Mouse (Mus musculus) gastrocnemius, postnatal 36 days (tissue): ENCODE results near the gene Cox14. TPM values are rescaled to one million over a fixed set of nuclear protein-coding genes. Genes with fewer than 3 reads are reported as not detected.

Source experiments
- DNase-seq, 2 experiments: peaks; one replicate each; pipeline ENCODE4 v3.0.0; 2022
- intact Hi-C: fragments of 180-260 bp; cut with DNase I; formaldehyde crosslinking; loops from one replicate; pipeline ENCODE4 v1.15.1; 2025
- total RNA-seq, 2 experiments: library from RNA; stranded (reverse); gene quantifications; 2 replicates each; pipeline ENCODE4 v1.2.3; 2021

The Cox14 gene
- total RNA-seq, 2 experiments from 2014 or later, result 151 to 159 TPM

DNA sequence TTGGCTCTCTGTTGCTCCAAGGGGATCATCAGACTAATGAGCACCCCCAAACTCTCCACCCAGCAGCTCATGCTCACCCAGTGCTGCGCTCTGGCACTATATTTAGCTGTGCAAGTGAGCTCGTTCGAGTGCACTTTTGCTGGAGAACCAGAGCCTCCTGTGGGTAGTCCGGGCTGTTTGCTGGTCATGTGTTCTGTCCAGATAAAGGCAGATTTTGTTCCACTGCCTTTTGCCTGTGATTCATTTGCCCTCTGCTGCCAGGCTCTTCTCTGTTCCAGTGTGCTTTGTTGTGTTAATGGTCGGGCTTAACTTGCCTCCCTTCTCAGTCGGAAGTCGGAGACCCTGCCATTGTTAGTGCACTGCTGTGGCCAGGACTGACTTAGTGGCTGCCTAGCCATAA is 20.5 kb upstream of the Cox14 start:
- no peak for DNase-seq
- intact Hi-C loops, result no loop called here

DNA sequence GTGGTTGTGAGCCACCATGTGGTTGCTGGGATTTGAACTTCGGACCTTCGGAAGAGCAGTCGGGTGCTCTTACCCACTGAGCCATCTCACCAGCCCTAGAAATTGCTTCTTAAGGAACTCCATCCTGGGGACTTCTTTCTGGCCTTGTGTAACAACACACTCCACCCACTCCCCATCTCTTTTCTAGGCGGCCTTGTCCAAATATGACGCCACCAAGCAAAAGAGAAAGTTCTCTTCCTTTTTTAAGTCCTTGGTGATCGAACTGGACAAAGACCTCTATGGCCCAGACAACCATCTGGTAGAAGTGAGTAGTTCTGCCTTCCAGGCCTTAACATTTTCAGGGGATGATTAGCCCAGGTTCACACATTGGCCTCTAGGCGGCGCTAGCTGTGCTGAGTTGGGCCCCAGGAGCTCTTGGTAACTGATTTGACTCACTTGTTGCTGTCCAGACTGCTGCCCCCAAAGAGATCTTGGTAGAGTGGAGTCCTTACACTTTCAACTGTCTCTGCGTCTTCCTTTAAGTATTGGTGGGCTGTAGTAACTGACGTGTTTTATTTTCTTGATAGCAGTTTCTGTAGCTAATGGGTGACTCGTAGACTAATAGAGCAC is 19.9 kb upstream of the Cox14 start, which contains the start of gene Gm17349:
Gm17349 (minus strand) TSS at position 51 of the 609 bp plus-strand sequence.
- peak; percentile 45 to 49 for DNase-seq

DNA sequence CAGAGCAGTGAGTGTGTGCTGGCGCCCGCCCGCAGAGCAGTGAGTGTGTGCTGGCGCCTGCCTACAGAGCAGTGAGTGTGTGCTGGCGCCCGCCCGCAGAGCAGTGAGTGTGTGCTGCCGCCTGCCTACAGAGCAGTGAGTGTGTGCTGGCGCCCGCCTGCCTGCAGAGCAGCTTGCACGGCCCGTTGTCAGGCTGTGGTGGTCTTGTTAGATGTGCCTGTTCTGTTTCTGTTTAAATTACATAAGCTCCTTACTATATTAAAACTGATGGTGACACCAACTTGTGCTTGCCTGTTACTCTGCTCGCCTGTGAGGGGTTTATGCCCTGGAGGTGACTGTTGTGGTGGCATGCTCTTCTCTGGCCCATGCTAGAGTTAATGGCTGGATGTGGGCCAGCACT is 17.2 kb upstream of the Cox14 start:
- DNase-seq, result no peak
- intact Hi-C loops, result no loop called here

More for the DNA sequence above, 19.9 kb upstream of the Cox14 start, which contains the start of gene Gm17349:
- intact Hi-C loops, result no loop called here

DNA sequence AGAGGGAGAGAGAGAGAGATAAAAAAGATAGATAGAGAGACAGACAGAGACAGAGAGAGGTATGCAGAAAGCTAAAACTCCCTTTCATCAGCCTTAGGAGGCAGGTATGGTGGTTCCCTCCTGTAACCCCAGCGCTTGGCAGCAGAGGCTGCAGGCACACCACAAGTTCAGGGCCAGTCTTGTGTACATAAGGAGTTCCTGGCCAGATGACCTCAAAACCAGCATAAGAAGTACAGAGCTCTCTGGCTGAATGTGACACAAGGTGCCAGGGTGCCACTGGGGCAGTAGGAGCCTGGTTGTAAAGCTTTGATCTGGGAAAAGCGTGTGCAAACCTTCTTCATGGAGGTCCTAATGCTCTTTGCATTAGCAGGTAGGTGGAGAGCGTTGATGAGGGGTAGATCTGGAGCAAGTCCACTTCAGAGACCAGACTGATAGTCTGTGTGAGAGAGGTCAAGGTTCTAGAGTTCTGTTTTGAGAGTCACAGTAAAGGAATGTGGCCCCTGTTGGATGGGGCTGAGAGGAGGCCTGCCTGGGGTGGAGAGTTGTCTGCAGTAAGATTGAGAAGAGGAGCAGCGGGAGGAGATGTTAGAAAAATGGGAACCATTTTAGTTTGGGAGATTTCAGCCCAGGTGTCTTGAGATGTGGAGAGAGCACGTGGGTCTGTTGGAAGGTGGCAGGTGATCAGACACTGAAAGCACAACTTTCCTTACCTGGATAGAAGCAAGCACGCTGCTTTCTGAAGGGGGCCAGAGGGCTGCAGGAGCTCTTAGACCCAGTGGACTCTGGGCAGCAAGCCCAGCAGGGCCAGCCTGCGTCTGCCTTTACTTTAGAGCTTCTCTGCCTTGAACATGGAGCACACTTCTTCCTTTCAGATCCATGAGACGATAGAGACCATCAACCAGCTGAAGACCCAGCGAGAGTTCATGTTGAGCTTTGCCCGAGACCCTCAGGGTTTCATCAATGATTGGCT is 14.9 kb upstream of the Cox14 start:
- no peak for DNase-seq
- intact Hi-C loops, result no loop called here

DNA sequence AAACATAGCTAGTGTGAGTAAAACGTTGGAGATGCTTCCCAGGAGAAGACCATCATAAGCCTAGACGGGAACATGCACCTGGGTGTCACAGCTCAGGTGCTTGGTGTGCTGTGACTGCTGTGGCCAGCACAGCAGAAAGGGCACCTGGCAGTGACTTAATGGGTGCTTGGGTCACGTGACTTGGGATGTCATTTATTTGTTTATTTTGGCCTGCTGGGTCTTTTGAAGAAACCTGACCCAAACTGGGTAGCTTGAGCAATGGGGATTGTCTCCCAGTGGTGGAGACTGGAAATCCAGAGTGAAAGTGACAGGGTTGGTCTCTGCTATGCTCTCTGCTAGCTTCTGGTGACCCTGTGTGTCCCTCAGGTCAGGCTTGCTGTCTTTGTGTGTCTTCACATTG is 13.9 kb upstream of the Cox14 start:
- intact Hi-C loops, result no loop called here
- no peak for DNase-seq

DNA sequence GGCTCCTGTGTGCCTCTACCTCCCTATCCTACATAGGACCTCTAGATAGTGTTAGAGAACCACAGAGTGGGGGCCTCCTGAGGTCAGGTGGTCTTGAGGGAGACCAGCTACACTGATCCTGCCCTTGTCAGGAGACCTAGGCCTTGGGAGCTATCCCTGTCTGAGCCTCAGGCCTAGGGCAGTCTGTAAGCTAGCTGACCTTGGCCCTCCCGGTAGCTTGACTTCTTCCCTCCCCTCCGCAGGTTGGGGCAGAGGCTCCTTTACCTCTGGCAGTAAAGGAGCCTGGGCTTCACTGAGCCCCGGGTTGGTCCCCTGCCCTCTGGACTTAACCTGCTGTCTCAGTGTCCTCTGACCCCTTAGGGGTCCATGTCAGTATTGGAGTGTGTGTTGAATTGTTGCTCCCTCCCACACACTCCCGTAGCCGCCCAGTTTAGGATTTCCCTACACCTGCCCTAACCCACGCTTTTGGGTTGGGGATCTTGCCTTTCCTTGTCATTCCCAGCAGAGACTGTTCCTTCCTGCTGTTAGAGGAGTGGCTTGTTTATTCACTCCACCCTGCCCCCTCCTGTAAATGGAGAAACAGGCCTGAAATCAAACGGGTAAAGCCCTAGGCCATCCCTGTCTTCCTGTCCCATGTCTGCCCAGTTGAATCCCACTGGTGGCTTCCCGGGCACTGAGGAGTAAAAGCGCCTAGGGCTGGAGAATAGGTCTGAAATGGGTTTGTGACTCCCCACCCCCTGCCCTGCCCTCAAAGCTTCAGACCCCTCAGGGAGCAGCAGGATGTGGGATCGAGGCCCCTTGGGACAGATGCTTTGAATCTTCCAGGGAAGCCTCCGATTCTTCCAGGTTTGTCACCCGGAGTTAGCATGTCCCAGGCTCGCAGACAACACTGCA is 12.5 kb upstream of the Cox14 start:
- no peak for DNase-seq
- intact Hi-C loops, result no loop called here

DNA sequence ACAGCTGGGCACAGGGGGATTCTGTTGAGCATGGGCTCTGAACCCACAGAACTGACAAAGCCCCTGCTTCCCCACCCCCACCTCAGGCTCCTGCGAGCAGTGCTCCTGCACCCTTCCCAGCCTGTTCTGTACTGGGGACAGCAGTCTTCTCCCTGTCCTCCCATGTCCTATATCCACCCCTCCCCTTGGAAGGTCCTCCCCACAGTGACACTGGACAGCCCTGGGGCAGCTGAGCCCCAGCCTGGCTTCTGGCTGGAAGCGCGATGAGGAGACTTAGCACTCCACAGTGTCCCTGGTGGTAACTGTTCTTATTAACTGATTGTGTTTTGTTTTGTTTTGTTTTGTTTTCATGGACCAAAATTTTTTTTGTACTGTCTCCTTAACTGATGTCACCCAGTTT is 11.8 kb upstream of the Cox14 start:
- intact Hi-C loops, result no loop called here
- DNase-seq, result no peak

DNA sequence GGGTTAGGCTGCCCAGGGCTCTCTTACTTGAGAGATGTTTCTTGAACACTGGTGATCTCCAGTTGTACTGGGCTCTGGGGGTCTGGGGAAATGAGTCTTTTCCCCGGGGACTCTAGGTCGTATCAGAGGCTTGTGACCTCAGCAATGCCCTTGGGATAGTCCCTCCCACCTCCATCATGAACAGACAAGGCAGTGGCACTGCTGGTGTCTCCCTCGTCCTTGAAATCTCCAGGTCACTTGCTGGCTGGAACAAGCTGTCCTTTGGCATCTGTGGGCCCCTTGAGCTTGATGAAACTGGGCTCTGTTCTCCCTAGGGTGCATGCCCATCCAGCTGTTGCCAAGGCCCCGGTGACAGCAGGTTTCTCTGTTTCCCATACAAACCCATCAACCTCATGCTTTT is 11.2 kb upstream of the Cox14 start:
- intact Hi-C loops, result no loop called here
- DNase-seq, result no peak

DNA sequence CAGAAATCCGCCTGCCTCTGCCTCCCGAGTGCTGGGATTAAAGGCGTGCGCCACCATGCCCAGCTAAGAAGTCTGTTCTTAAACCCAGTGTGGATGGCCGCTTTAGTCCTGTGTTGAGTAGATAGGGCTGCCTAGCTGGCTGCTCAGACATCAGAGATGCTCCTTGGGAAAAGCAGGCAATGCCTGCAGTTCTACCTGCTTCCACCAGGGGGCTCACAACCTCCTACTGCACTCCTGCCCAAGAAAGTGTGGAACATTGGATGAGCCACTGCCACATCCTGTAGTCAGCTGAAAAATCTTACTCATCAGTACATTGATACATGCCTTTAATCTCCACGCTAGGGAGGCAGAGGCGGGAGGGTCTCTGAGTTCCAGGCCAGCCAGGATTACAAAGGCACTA is 10.6 kb upstream of the Cox14 start:
- intact Hi-C loops, result loop anchor here (1.0 to 5.0 kb wide), 2 partner anchors 63 to 187 kb away; no protein-coding TSS in a partner anchor
- peak; percentile 70 to 74 for DNase-seq

DNA sequence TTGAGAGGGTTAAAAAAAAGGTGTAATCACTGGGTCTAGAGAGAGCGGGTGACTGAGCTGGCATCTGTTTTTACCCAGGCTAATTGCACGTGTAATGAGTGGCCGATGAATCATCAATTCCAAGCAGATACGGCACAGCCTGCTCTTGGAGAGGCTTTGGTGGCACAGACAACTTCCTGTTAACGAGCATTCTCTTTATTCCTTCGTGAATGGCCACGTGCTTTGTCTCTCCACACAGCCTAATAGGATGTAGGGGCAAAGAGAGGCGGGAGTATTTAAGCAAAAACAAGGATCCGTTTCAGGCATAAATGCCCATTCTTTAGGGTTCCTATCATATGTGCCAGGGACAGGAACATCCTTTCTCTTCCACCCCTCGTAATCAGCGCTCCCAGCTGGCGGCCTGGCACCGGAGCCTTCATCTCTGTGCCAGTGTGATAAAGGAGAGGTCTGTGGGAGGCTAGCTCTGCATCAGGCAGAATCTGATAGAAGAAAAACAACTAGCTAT is 10.0 kb upstream of the Cox14 start:
- no peak for DNase-seq
- intact Hi-C loops, result loop anchor here (1.0 to 5.0 kb wide), 2 partner anchors 63 to 187 kb away; no protein-coding TSS in a partner anchor

DNA sequence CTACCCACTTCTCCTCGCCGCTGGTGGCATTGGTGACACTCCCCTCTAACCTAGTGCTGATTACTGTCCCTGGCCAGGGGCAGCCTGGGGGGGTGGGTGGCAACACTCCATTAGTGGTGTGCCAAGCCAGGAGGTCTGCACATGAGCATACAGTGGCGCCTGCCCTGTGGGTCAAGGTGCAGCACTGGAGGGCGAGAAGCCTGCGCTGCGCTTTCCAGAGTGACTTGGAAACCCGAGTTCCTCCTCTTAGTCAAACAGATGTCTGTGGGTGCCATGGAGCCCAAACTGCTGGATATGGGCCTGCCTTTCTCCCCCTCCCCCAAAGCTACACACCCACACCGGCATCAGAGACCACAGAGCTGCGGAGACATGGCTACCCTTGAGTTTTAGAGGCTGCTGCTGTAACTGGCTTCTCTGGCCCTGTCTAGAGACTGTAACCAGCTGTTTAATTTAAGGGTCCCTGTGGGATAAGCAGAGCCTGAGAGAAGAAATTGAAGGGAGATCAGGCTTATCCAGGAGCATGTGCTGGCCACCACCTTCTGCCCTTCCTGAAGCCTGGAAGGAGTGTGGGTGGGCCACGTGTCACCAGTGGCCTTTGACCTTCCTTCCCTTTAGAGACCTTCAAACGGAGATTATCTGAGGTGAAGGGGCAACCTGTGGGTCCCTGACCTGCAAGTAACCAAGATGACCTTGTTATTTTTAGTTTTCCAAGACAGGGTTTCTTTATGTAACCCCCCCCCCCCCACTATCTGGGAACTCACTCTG is 9.3 kb upstream of the Cox14 start:
- intact Hi-C loops, result loop anchor here (1.0 to 5.0 kb wide), 2 partner anchors 62 to 186 kb away; no protein-coding TSS in a partner anchor
- no peak for DNase-seq

DNA sequence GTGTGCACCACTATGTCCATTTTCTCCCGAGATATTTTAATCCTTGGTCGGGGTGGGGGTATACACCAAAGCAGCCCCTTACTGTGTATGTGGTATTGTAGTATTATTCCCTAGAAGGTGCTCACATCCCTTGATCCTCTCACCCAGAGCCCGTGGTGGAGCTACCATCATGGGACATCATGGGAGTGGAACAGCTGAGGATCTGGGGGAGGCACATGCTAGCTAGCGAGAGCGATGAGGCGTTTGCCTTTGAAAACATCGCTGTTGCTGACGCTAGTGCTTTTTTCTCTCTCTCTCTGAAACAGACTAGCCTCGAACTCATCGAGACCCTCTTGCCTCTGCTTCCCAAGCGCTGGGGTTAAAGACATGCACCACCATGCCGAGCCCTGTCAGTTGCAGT is 8.6 kb upstream of the Cox14 start:
- no peak for DNase-seq
- intact Hi-C loops, result loop anchor here (5.0 kb wide), 1 partner anchor 185 kb away; no protein-coding TSS in a partner anchor

DNA sequence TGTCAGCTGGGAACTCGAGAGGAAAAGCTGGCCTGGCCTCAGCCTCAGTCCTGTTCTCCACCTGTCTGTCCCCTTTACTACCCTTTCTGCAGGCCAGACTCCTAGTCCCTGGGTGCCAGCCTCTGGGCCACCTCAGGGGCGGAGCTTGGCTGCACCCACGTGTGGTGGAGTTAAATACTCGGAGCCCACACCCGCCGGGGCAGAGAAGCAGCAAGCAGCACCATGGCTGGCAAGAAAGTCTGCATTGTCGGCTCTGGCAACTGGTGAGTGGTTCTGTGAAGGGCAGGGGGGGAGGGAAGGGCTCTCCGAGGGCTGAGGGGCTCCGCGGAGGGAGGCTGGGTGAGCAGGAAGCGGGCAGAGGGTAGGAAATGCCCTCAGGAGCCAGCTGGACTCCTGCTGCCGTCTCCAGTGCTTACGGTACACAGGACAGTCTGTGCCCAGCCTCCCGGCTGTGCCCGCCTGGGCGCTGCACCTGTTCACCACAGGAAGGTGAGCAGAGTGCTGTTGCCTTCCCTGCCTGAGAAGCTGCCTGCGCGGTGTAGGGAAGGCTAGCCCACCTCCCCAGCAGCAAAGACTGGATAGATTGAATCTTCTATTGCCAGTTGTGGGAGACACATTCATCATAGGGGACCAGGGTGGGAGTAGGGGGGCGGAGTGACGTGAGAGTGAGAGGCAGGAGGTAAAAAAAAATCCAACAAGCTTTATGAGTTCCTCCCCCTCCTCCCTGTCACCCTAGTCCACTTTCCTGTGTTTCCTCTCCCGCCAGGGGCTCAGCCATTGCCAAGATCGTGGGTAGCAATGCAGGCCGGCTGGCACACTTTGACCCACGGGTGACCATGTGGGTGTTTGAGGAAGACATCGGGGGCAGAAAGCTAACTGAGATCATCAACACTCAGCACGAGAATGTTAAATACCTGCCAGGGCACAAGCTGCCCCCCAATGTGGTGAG is 7.8 kb upstream of the Cox14 start, which contains the start of gene Gpd1:
Gpd1 (plus strand) TSS at position 130 of the 949 bp plus-strand sequence.
- intact Hi-C loops, result loop anchor here (5.0 kb wide), 1 partner anchor 185 kb away; no protein-coding TSS in a partner anchor
- peak; percentile 61 to 64 for DNase-seq

DNA sequence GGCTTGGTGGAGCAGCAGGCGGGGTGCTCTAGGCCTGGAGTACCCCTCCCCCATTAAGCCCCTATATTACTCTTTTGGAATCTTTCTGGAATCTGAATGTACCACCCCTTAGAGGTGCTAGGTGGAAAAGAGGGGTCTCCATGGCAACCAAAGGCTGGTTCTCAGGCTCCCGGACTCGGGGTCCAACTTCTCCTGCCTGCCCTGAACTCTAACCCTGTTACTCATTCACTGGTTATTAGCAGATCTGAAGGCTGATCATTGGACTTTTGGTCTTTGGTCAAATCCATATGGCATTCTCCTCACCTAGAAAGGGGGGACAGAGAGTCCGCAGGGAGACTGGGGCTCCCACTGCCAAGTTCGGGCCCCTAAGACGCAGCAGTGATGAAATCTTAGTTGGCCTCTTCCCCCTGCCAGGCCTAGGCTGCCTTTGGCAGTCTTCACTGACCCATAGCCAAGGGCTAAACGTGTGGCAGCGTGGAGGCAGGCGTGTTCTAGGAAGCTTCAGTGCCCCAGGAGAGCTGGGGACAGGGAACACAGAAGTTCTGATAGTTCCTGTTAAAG is 6.9 kb upstream of the Cox14 start:
- intact Hi-C loops, result loop anchor here (5.0 kb wide), 1 partner anchor 184 kb away; no protein-coding TSS in a partner anchor

DNA sequence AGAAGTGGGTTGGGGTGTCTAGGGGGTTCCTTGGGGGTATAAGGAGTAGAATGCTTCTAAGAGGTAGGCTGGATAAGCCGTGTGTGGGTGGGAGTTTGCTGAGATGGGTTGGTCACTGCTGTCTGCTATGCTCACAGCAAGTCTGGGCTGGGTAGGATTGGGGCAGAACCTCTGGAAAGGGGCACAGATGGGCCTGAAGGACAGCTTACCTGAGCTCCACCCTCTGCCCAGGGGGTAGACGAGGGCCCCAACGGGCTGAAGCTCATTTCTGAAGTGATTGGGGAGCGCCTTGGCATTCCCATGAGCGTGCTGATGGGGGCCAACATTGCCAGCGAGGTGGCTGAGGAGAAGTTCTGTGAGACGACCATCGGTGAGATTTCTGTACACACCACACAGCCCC is 5.6 kb upstream of the Cox14 start:
- intact Hi-C loops, result loop anchor here (5.0 kb wide), 1 partner anchor 182 kb away; no protein-coding TSS in a partner anchor
- DNase-seq, result no peak

More for the DNA sequence above, 6.9 kb upstream of the Cox14 start:
- peak; percentile 50 to 58 for DNase-seq

DNA sequence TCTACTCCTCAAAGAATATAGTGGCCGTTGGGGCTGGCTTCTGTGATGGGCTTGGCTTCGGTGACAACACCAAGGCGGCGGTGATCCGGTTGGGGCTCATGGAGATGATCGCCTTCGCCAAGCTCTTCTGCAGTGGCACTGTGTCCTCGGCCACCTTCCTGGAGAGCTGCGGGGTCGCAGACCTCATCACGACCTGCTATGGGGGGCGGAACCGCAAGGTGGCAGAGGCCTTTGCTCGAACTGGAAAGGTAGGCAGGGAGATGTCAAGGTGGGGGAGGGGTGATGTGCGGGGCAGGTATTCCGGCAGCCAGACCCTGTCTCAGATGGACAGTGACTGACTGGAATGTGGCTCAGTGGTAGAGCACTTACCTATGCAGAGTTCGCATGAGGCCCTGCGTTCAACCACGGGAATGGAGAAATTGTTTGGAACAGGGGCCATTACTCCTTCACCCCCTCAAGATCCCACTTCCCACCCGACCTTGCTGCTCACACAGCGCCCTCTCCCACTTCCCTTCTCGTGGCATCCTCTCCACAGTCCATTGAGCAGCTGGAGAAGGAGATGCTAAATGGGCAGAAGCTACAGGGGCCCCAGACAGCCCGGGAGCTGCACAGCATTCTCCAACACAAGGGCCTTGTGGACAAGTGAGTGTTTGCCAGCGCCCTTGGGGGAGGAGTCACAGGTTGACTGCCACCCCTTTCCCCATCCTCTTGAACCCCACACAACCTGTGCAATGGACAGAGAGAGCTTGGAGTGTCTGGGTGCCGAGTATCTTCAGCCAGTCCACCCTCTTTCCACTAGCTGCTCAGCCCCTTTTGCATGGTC is 3.3 kb upstream of the Cox14 start:
- no peak for DNase-seq
- intact Hi-C loops, result no loop called here

DNA sequence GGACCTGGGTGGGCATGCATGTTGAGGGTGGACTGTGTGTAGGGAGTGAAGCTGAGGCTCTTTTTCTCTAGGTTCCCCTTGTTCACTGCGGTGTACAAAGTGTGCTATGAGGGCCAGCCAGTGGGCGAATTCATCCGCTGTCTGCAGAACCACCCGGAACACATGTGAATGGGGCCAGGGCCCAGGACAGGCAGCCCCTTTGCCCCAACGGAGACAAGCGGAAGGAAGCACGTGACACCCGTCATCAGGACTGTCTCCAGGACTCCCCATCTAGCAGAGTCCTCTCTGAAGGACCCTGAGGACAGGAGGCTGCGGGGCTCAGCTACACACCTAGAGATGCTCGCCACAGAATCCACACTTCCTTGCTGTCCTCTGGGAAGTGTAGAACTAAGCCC is 2.3 kb upstream of the Cox14 start:
- intact Hi-C loops, result no loop called here
- DNase-seq, result peak in 1 of 2 experiments; percentile 25
